In the genomic region with DNA sequence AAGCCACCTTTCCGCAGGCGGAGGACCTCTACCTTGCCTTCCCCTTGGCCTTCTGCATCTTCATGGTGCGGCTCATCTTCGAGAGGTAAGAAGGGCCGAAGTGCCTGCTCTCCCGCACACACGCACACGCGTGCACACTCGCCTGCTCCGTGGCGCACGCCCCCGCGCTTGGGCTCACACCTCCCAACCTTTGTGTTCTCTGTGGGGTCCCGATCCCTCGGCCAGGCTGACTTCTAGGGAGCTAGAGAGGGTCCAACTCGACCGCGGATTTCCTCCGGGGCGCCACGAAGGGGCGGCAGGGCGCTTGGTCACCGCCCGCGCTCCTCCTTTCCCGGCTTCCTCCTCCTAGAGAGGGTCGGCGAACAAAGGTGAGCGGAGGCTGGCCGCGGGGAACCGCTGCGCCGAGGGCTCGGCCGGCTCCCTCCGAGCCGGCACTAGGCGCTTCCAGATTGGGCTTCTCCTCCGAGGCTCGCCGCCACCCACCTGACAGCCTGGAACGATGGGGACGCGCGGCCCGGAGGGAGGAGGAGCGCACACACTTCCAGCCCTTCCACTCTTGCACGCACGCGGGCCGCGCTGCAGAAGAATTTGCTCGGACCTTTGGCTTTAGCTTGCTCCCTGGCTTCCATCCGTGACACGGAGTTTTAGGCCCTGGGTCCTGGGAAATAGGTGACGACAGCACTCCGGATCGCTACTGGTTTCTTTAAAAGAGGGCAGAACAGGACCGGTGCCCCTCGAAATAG, we compare ENCODE assay signal across 8 mouse cellular contexts. TPM values are rescaled to one million over a fixed set of nuclear protein-coding genes. Genes with fewer than 3 reads are reported as not detected.
DNase-seq lines count a peak whose midpoint lies in the region; ATAC-seq and TF ChIP-seq lines count a peak whose summit lies in the region.

No protein-coding gene starts in this region.

- no peak for TF ChIP-seq EP300 in heart, adult 2 months (IDR thresholded peaks at IDR 0.05; ENCODE audit: insufficient read depth, low read depth, low read length)
- TF ChIP-seq EP300 in stomach, postnatal 0 days (optimal IDR thresholded peaks at IDR 0.05) = no peak

- WGBS in heart, adult 2 months = under 1% methylated on average over 64 of the region's 64 CpGs
- under 1% methylated on average over 64 of the region's 64 CpGs for WGBS in limb, embryonic 15.5 days
- under 1% methylated on average over 64 of the region's 64 CpGs for WGBS in midbrain, postnatal 0 days
- WGBS in stomach, postnatal 0 days = under 1% methylated on average over 64 of the region's 64 CpGs

- H3K9ac ChIP-seq in heart, adult 2 months (ENCODE audit: low read depth, low read length) = peak overlapping the region; percentile 56
- peak overlapping the region; percentile 81 for H3K9ac ChIP-seq in limb, embryonic 15.5 days
- H3K9ac ChIP-seq in midbrain, postnatal 0 days (replicated peaks; ENCODE audit: low read length, poor library complexity, severe bottlenecking) = peak overlapping the region; percentile 90
- peak overlapping the region; percentile 80 for H3K9ac ChIP-seq in stomach, postnatal 0 days (ENCODE audit: low read length)

- H3K36me3 ChIP-seq in heart, adult 2 months (ENCODE audit: control insufficient read depth, insufficient read depth, low read length) = no peaks in the 10 kb centered on the region
- H3K36me3 ChIP-seq in limb, embryonic 15.5 days = no peaks in the 10 kb centered on the region
- H3K36me3 ChIP-seq in midbrain, postnatal 0 days (ENCODE audit: insufficient read depth, low read length) = no peaks in the 10 kb centered on the region
- no peaks in the 10 kb centered on the region for H3K36me3 ChIP-seq in stomach, postnatal 0 days (ENCODE audit: control insufficient read depth, insufficient read depth, low read length)

- H3K27ac ChIP-seq in heart, adult 2 months = peak overlapping the region; percentile 55
- peak overlapping the region; percentile 84 for H3K27ac ChIP-seq in limb, embryonic 15.5 days
- peak overlapping the region; percentile 89 for H3K27ac ChIP-seq in midbrain, postnatal 0 days (ENCODE audit: low read depth, low read length)
- H3K27ac ChIP-seq in stomach, postnatal 0 days (replicated peaks) = peak overlapping the region; percentile 76

- peak; percentile 33 to 47 for DNase-seq in lung, adult 18-20 months
- no peak for DNase-seq in lung, postnatal 25 days (ENCODE audit: low spot score)
- DNase-seq in embryo, embryonic 9.5 days (ENCODE audit: extremely low spot score) = peak; percentile 68
- peak; percentile 65 to 71 for DNase-seq in heart, adult 2 months
- DNase-seq in kidney, adult 18-20 months = peak; percentile 71
- DNase-seq in midbrain, postnatal 0 days (ENCODE audit: low spot score) = peak; percentile 48
- DNase-seq in stomach, postnatal 0 days (ENCODE audit: low spot score) = peak; percentile 69

- TF ChIP-seq CTCF in heart, adult 2 months (IDR thresholded peaks at IDR 0.05) = no peak
- no peak for TF ChIP-seq CTCF in midbrain, postnatal 0 days (IDR thresholded peaks at IDR 0.05)
- TF ChIP-seq CTCF in stomach, postnatal 0 days (IDR thresholded peaks at IDR 0.05; ENCODE audit: low read depth) = no peak

- peak overlapping the region; percentile 73 for H3K4me3 ChIP-seq in heart, adult 2 months
- H3K4me3 ChIP-seq in limb, embryonic 15.5 days = peak overlapping the region; percentile 68
- peak overlapping the region; percentile 79 for H3K4me3 ChIP-seq in midbrain, postnatal 0 days (ENCODE audit: low read depth, low read length)
- H3K4me3 ChIP-seq in stomach, postnatal 0 days (ENCODE audit: low read depth, low read length) = peak overlapping the region; percentile 89

- H3K27me3 ChIP-seq in heart, adult 2 months (ENCODE audit: control insufficient read depth, insufficient read depth, low read length) = no peaks in the 10 kb centered on the region
- no peaks in the 10 kb centered on the region; the same call in 1 of the 2 replicates for H3K27me3 ChIP-seq in limb, embryonic 15.5 days
- no peaks in the 10 kb centered on the region for H3K27me3 ChIP-seq in midbrain, postnatal 0 days (ENCODE audit: insufficient read depth, low read length)
- no peaks in the 10 kb centered on the region for H3K27me3 ChIP-seq in stomach, postnatal 0 days (ENCODE audit: control insufficient read depth, insufficient read depth, low read length)

- peaks cover 1% of the 10 kb centered on the region for H3K4me1 ChIP-seq in heart, adult 2 months (ENCODE audit: control insufficient read depth, insufficient read depth, low read length)
- H3K4me1 ChIP-seq in limb, embryonic 15.5 days = peaks cover 11% of the 10 kb centered on the region; the same call in 1 of the 2 replicates
- H3K4me1 ChIP-seq in midbrain, postnatal 0 days (ENCODE audit: insufficient read depth, low read length) = 0 out of 2 replicates have a peak, but pooled peaks cover 2% of the 10 kb centered on the region
- H3K4me1 ChIP-seq in stomach, postnatal 0 days (replicated peaks; ENCODE audit: control insufficient read depth, insufficient read depth) = peaks cover 2% of the 10 kb centered on the region; the same call in 1 of the 2 replicates

- H3K79me2 ChIP-seq in heart, adult 2 months (replicated peaks; ENCODE audit: control insufficient read depth, insufficient read depth, low read length) = no peaks in the 10 kb centered on the region

- intact Hi-C loops in heart, adult 2 months (cut with DNase I) = loop anchor here (5.0 kb wide), 4 partner anchors 70 to 345 kb away; partner anchors contain the start of gene Spc25

- ATAC-seq in limb, embryonic 15.5 days (ENCODE audit: insufficient number of reproducible peaks, low FRiP score, low TSS enrichment, low read depth) = peak; percentile 43; the same call in 1 of the 2 replicates
- ATAC-seq in midbrain, postnatal 0 days (ENCODE audit: low FRiP score) = peak; percentile 76
- ATAC-seq in stomach, postnatal 0 days (ENCODE audit: low FRiP score, low TSS enrichment) = peak; percentile 53

- no peak for TF ChIP-seq POLR2A in heart, adult 2 months (IDR thresholded peaks at IDR 0.05; ENCODE audit: insufficient read depth, low read depth, low read length)

- no peaks in the 10 kb centered on the region for H3K9me3 ChIP-seq in limb, embryonic 15.5 days
- H3K9me3 ChIP-seq in midbrain, postnatal 0 days (ENCODE audit: low read length) = no peaks in the 10 kb centered on the region
- H3K9me3 ChIP-seq in stomach, postnatal 0 days (ENCODE audit: control insufficient read depth, low read length) = no peaks in the 10 kb centered on the region

- H3K4me2 ChIP-seq in limb, embryonic 15.5 days = peak overlapping the region; percentile 79
- H3K4me2 ChIP-seq in midbrain, postnatal 0 days (ENCODE audit: low read depth, low read length, poor library complexity, severe bottlenecking) = peak overlapping the region; percentile 85
- peak overlapping the region; percentile 99 for H3K4me2 ChIP-seq in stomach, postnatal 0 days (replicated peaks; ENCODE audit: low read depth)

RNA-seq across cellular contexts. Expression of gene Cers6, which starts 0.7 kb away (rescaled TPM):
- 1 to 10 TPM; 8.7 to 9.6 TPM for total RNA-seq in heart, adult 2 months (2021)
- polyA plus RNA-seq in heart, adult 2 months (2012; rRNA removed) = 2.1 and 3.5 TPM in 2 replicates
- polyA plus RNA-seq in limb, embryonic 15.5 days (2015; fragmentation: Nextera tagmentation; extraction: Ambion mirVana) = 24.3 and 27.6 TPM in 2 replicates
- total RNA-seq in midbrain, postnatal 0 days (2014; rRNA removed) = 57.1 and 71.0 TPM in 2 replicates
- polyA plus RNA-seq in midbrain, postnatal 0 days (2015; fragmentation: Nextera tagmentation; extraction: Ambion mirVana) = 24.9 and 29.8 TPM in 2 replicates
- 8.0 and 8.6 TPM in 2 replicates for polyA plus RNA-seq in stomach, postnatal 0 days (2015; fragmentation: Nextera tagmentation; extraction: Ambion mirVana)
